Mouse (Mus musculus) small intestine, adult 2 months (tissue): ENCODE data around the gene Adam33.

Source experiments
- CTCF ChIP-seq: fragments of 200-500 bp; IDR thresholded peaks from 2 replicates; pipeline ENCODE4 v1.5.1; 2012; ENCODE audit warnings: low read depth, mild to moderate bottlenecking, control low read depth, inconsistent platforms, low read length, moderate library complexity, mixed read lengths; ENCODE audit not compliant: insufficient replicate concordance, insufficient read length; ENCODE audit errors: extremely low read depth
- POLR2A ChIP-seq: fragments of 200-500 bp; IDR thresholded peaks from 2 replicates; pipeline ENCODE4 v1.6.1; 2012; ENCODE audit warnings: low read depth, mild to moderate bottlenecking, control low read depth, inconsistent platforms, low read length, moderate library complexity

- TF ChIP-seq POLR2A (no peak), CTCF (no peak)
These were observed 40.4 kb upstream of the Adam33 start for GRCm38 (mm10) chr2:131104021-131104420.
